In genomic region chr7:115550197-115550804, GRCm38 (mm10) we compare ENCODE assay signal across 22 mouse cellular contexts.
A peak's percentile ranks its signal among the peaks of the same experiment; 100 is the strongest.
DNase-seq lines count a peak whose midpoint lies in the region; ATAC-seq lines count a peak whose summit lies in the region.
"Had no signal": no experiment of that assay in that cellular context is flagged by ENCODE, and none has a peak within 500 bp of the region (broad histone marks: within the 10 kb centered on the region; RNA-seq: fewer than 3 reads in every experiment).

No protein-coding gene starts in this region.

- ATAC-seq in erythroblast, adult 5-6 weeks (replicated peaks; ENCODE audit: low FRiP score, poor library complexity, severe bottlenecking), result peak; percentile 92
- ATAC-seq in liver, embryonic 13.5 days (ENCODE audit: low read depth), result peak; percentile 98
- ATAC-seq in megakaryocyte-erythroid progenitor cell, adult 5-6 weeks (replicated peaks; ENCODE audit: low FRiP score, low TSS enrichment, poor library complexity, severe bottlenecking), result peak; percentile 98
- ATAC-seq: activated CD4-positive, CD25-positive, alpha-beta regulatory T cell, adult 4 months; forebrain, embryonic 15.5 days; inflammation-experienced regulatory T-cells, adult 6 months had no signal

- no peaks in the 10 kb centered on the region for H3K9me3 ChIP-seq in liver, embryonic 13.5 days (replicated peaks)
- H3K9me3 ChIP-seq: embryonic facial prominence, embryonic 12.5 days; forebrain, embryonic 15.5 days; heart, embryonic 10.5 days; hindbrain, embryonic 12.5 days; limb, embryonic 10.5 days; midbrain, embryonic 12.5 days; neural tube, embryonic 12.5 days had no signal

- H3K4me2 ChIP-seq in liver, embryonic 13.5 days, result peak overlapping the region; percentile 47
- H3K4me2 ChIP-seq: embryonic facial prominence, embryonic 12.5 days; forebrain, embryonic 15.5 days; hindbrain, embryonic 12.5 days; midbrain, embryonic 12.5 days; neural tube, embryonic 12.5 days had no signal

- peak; percentile 94 for DNase-seq in MEL-GATA-1-ER (ENCODE audit: extremely low read depth, low read depth)
- peak; percentile 48 for DNase-seq in liver, embryonic 13.5 days
- no peak for DNase-seq in right cerebral cortex, adult 18-20 months
- DNase-seq in lung, postnatal 4 days, result no peak
- no peak for DNase-seq in frontal cortex, postnatal 10 days (ENCODE audit: low spot score in 2 of 2)
- DNase-seq: adrenal gland, postnatal 25 days; cerebellum, adult 2 months; kidney, adult 8-10 months; kidney, postnatal 14 days; lung, adult 18-20 months; thymus, adult 18-20 months had no signal

- 0 out of 2 replicates have a peak overlapping the region, but pooled peaks have one; percentile 4 for H3K4me3 ChIP-seq in liver, embryonic 13.5 days (replicated peaks)
- H3K4me3 ChIP-seq: embryonic facial prominence, embryonic 12.5 days; forebrain, embryonic 15.5 days; heart, embryonic 10.5 days; hindbrain, embryonic 12.5 days; limb, embryonic 10.5 days; midbrain, embryonic 12.5 days; neural tube, embryonic 12.5 days had no signal

- H3K36me3 ChIP-seq in liver, embryonic 13.5 days, result peaks cover 14% of the 10 kb centered on the region
- H3K36me3 ChIP-seq: embryonic facial prominence, embryonic 12.5 days; forebrain, embryonic 15.5 days; heart, embryonic 10.5 days; hindbrain, embryonic 12.5 days; limb, embryonic 10.5 days; midbrain, embryonic 12.5 days; neural tube, embryonic 12.5 days had no signal

- WGBS in liver, embryonic 13.5 days (ENCODE audit: insufficient replicate concordance), result 22% methylated on average over 7 of the region's 7 CpGs

- H3K4me1 ChIP-seq in liver, embryonic 13.5 days (replicated peaks), result peaks cover 39% of the 10 kb centered on the region
- H3K4me1 ChIP-seq: embryonic facial prominence, embryonic 12.5 days; forebrain, embryonic 15.5 days; hindbrain, embryonic 12.5 days; limb, embryonic 10.5 days; midbrain, embryonic 12.5 days; neural tube, embryonic 12.5 days had no signal

- H3K27me3 ChIP-seq in liver, embryonic 13.5 days, result no peaks in the 10 kb centered on the region
- H3K27me3 ChIP-seq: embryonic facial prominence, embryonic 12.5 days; forebrain, embryonic 15.5 days; hindbrain, embryonic 12.5 days; midbrain, embryonic 12.5 days; neural tube, embryonic 12.5 days had no signal

- H3K9ac ChIP-seq in liver, embryonic 13.5 days, result 0 out of 2 replicates have a peak overlapping the region, but pooled peaks have one; percentile 28
- H3K9ac ChIP-seq: embryonic facial prominence, embryonic 12.5 days; forebrain, embryonic 15.5 days; hindbrain, embryonic 12.5 days; midbrain, embryonic 12.5 days; neural tube, embryonic 12.5 days had no signal

- H3K27ac ChIP-seq in liver, embryonic 13.5 days, result peak overlapping the region; percentile 39; the same call in 1 of the 2 replicates
- H3K27ac ChIP-seq: embryonic facial prominence, embryonic 12.5 days; forebrain, embryonic 15.5 days; heart, embryonic 10.5 days; hindbrain, embryonic 12.5 days; limb, embryonic 10.5 days; midbrain, embryonic 12.5 days; neural tube, embryonic 12.5 days had no signal

Comparison
In these comparisons a context has a peak if more than half of its experiments do, and no peak if none do; other contexts are left out.
1. DNase-seq: peak in MEL-GATA-1-ER (single experiment) and liver, embryonic 13.5 days (single experiment); none in right cerebral cortex, adult 18-20 months (single experiment), lung, postnatal 4 days (0 of 2) and frontal cortex, postnatal 10 days (0 of 2).
2. Peak in every context shown above with its lines, with median percentiles within 50 percentile points of each other: ATAC-seq.